Mouse (Mus musculus) limb, embryonic 12.5 days (tissue): Measurements from ENCODE around the gene Agtr1a. TPM values are rescaled to one million over a fixed set of nuclear protein-coding genes. Genes with fewer than 3 reads are reported as not detected.

Source experiments
- ATAC-seq: fragments of 200-750 bp; cut with Nextera tagmentation; 2 replicates; pipeline ENCODE4 v1.8.0; 2017; ENCODE audit warnings: low read depth, moderate TSS enrichment; ENCODE audit not compliant: insufficient number of reproducible peaks, insufficient read depth, low FRiP score, low TSS enrichment
- H3K27ac ChIP-seq: fragments of 300-500 bp; sonication (generic); 2 replicates; pipeline ENCODE4 v1.5.1; 2016; ENCODE audit warnings: mild to moderate bottlenecking, moderate library complexity
- H3K27me3 ChIP-seq: fragments of 300-500 bp; sonication (generic); 2 replicates; pipeline ENCODE4 v1.6.1; 2016; ENCODE audit warnings: mild to moderate bottlenecking, moderate library complexity
- H3K36me3 ChIP-seq: fragments of 300-500 bp; sonication (generic); 2 replicates; pipeline ENCODE4 v1.6.1; 2016; ENCODE audit warnings: mild to moderate bottlenecking, moderate library complexity
- H3K4me1 ChIP-seq: fragments of 300-500 bp; sonication (generic); replicated peaks from 2 replicates; pipeline ENCODE4 v1.6.1; 2016
- H3K4me2 ChIP-seq: fragments of 300-500 bp; sonication (generic); 2 replicates; pipeline ENCODE4 v1.6.1; 2016; ENCODE audit warnings: mild to moderate bottlenecking, moderate library complexity
- H3K4me3 ChIP-seq: fragments of 300-500 bp; sonication (generic); replicated peaks from 2 replicates; pipeline ENCODE4 v1.5.1; 2016; ENCODE audit warnings: mild to moderate bottlenecking
- H3K9ac ChIP-seq: fragments of 300-500 bp; sonication (generic); replicated peaks from 2 replicates; pipeline ENCODE4 v1.6.1; 2016; ENCODE audit warnings: mild to moderate bottlenecking, moderate library complexity
- H3K9me3 ChIP-seq: fragments of 300-500 bp; sonication (generic); 2 replicates; pipeline ENCODE4 v1.6.1; 2016; ENCODE audit warnings: mild to moderate bottlenecking, moderate library complexity
- WGBS: fragments of 180-500 bp; shearing (Covaris S2); methylation state at CpG from one replicate; pipeline ENCODE4 v1.1.7; 2016; 5-methylcytosine and 5-hydroxymethylcytosine counted together
- polyA plus RNA-seq: library from polyadenylated mRNA; unstranded; fragments of >200 nt; fragmentation: Nextera tagmentation; extraction: Ambion mirVana; gene quantifications from 2 replicates; pipeline ENCODE4 v1.2.1, GENCODE M21; 2016

Gene Agtr1a
- polyA plus RNA-seq, 1 experiment from 2014 or later: 3.0 TPM

DNA sequence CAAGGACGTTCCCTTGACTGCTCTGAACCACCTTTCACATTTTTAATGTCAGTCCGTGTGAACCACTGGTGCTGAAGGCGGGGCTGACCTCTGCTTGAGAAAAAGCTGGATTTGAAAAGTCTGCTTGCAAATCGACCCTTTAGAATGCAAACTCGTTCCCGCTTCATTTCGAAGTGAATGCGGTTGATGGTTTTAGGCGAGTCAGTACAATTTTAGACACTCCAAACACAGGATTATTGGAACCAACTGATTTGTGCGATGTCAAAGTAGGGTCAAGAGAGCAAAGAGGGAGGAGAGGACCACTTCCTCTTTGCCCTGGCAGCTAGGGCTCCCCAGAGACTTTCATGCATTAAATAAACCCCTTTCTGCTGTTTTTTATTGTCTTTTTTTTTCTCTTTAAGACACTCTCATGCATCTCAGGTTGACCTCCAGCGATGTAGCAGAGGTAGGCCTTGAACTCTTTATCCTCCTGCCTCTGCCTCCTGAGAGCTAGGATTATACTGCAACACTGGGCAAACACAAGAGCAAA is 27.9 kb downstream of the Agtr1a start:
- no peak overlapping the region for H3K9ac ChIP-seq
- H3K4me3 ChIP-seq: no peak overlapping the region
- H3K36me3 ChIP-seq: no peaks in the 10 kb centered on the region
- no peaks in the 10 kb centered on the region for H3K9me3 ChIP-seq
- 0 out of 2 replicates have a peak, but pooled peaks cover 8% of the 10 kb centered on the region for H3K4me1 ChIP-seq
- no peak overlapping the region for H3K27ac ChIP-seq
- H3K27me3 ChIP-seq: no peaks in the 10 kb centered on the region
- no peak overlapping the region for H3K4me2 ChIP-seq
- 74% methylated on average over 11 of the region's 11 CpGs for WGBS
- no peak for ATAC-seq

DNA sequence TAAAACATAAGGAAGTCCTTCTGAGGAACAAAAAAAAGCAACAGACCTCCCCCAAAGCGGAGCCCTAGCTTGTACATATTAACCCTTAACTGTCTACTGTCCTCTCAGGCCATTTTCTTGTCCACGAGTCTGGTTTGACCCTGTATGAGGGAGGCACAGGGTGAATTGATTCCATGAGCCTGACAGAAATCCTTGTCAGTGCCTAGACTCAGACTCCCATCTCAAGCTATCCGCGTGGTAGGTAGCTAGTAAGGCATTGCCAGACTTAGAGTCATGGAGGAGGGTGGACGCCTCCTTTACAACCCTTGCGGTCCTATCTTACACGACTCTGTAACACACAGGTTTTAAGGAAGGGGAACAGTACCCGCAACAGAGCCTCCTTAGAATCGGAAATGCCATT is 28.5 kb downstream of the Agtr1a start:
- Histone ChIP-seq H3K27me3 (no peaks in the 10 kb centered on the region), H3K36me3 (no peaks in the 10 kb centered on the region), H3K4me3 (no peak overlapping the region), H3K4me1 (0 out of 2 replicates have a peak, but pooled peaks cover 8% of the 10 kb centered on the region), H3K4me2 (no peak overlapping the region), H3K9ac (no peak overlapping the region), H3K27ac (no peak overlapping the region), H3K9me3 (no peaks in the 10 kb centered on the region)
- ATAC-seq: no peak
- 82% methylated on average over 9 of the region's 9 CpGs for WGBS

DNA sequence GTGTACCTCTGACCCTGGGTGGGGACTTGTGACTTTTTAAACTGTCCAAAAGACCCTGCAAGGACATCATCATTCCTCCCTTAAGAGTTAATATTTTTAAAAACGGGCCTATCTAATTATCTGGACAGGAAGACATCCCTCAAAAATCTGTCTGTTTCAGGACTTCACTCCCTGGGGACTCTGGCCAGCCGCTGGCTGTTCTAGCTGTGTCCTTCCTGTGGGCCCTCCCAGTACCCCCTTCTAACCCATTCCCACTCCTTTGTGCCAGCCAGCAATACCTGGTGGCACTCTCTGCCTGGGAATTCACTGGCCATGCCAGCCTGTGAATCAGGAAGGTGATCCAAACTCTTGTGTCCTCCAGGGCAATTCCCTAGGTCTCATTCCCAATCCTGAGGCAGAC is 29.1 kb downstream of the Agtr1a start:
- no peak for ATAC-seq
- H3K9ac ChIP-seq: no peak overlapping the region
- no peak overlapping the region for H3K27ac ChIP-seq
- H3K27me3 ChIP-seq: no peaks in the 10 kb centered on the region
- 0 out of 2 replicates have a peak, but pooled peaks cover 8% of the 10 kb centered on the region for H3K4me1 ChIP-seq
- H3K36me3 ChIP-seq: no peaks in the 10 kb centered on the region
- H3K4me3 ChIP-seq: no peak overlapping the region
- whole genome bisulfite sequencing: 66% methylated on average over 2 of the region's 2 CpGs
- H3K4me2 ChIP-seq: no peak overlapping the region
- no peaks in the 10 kb centered on the region for H3K9me3 ChIP-seq

DNA sequence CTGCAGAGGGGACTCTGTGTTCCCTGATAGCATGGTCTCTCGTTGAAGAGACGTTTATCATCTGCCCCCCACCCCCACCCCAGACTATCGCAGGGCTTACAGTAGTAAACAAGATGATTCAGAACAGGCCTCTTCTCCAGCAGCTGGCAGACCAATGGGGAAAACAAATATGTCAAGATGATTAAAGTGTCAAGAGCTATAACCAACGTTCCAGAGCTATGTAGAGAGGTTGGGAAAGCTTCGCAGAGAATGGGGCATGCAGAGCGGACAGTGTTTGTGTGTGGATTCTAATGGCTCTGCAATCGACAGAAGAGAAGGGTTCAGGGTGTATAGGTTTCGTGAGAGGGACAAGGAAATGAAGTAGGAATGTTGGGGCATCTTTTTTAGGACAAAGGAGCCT is 31.9 kb downstream of the Agtr1a start:
- H3K9me3 ChIP-seq: no peaks in the 10 kb centered on the region
- no peak overlapping the region for H3K27ac ChIP-seq
- H3K4me1 ChIP-seq: no peaks in the 10 kb centered on the region
- H3K27me3 ChIP-seq: no peaks in the 10 kb centered on the region
- H3K4me2 ChIP-seq: no peak overlapping the region
- no peak for ATAC-seq
- H3K9ac ChIP-seq: no peak overlapping the region
- WGBS: 60% methylated on average over 8 of the region's 8 CpGs
- no peak overlapping the region for H3K4me3 ChIP-seq
- H3K36me3 ChIP-seq: no peaks in the 10 kb centered on the region

DNA sequence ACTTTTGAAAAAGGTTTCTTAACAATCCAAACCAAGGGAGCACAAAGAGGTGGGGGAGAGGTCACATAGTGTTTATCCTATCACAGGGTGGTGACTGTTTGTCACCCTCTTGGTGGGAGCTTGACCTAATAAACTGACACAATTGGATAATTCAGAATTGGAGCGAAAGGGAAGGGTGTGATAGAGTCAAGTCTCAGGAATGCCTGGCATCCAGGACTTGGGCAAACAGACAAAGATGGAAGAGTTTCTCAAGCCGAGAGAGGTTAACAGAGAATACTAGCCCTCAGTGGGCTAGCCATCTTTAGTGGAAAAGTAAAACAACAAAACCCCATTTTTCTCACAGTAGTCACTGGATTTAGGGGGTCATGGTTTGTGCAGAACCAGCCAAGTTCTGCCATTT is 32.5 kb downstream of the Agtr1a start:
- no peak overlapping the region for H3K4me3 ChIP-seq
- H3K36me3 ChIP-seq: no peaks in the 10 kb centered on the region
- no peak for ATAC-seq
- H3K9ac ChIP-seq: no peak overlapping the region
- no peaks in the 10 kb centered on the region for H3K27me3 ChIP-seq
- no peak overlapping the region for H3K4me2 ChIP-seq
- no peaks in the 10 kb centered on the region for H3K9me3 ChIP-seq
- no peaks in the 10 kb centered on the region for H3K4me1 ChIP-seq
- no peak overlapping the region for H3K27ac ChIP-seq
- WGBS: 69% methylated on average over 2 of the region's 2 CpGs

DNA sequence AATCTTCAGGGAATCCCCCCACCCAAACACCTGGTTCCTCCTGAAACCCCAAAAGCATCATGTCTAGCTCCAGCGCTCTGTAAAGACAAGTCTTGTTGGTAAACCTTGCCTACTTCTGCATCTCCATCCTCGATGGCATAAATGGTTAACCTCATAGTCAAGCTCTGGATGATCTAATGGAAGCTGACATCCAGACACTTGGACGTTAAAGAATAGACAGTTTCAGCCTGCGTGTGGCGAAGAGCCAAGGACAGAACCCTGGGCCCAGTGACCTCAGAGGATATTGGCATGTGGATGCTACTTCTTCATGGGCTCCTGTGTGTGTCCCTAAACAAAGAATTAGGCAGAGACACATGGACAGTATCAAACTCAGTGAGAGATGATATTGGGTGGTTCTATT is 42.6 kb downstream of the Agtr1a start:
- ATAC-seq: no peak
- H3K4me3 ChIP-seq: no peak overlapping the region
- H3K4me1 ChIP-seq: no peaks in the 10 kb centered on the region
- no peaks in the 10 kb centered on the region for H3K27me3 ChIP-seq
- no peaks in the 10 kb centered on the region for H3K9me3 ChIP-seq
- H3K36me3 ChIP-seq: no peaks in the 10 kb centered on the region
- no peak overlapping the region for H3K4me2 ChIP-seq
- H3K9ac ChIP-seq: no peak overlapping the region
- 89% methylated on average over 5 of the region's 5 CpGs for WGBS
- no peak overlapping the region for H3K27ac ChIP-seq

DNA sequence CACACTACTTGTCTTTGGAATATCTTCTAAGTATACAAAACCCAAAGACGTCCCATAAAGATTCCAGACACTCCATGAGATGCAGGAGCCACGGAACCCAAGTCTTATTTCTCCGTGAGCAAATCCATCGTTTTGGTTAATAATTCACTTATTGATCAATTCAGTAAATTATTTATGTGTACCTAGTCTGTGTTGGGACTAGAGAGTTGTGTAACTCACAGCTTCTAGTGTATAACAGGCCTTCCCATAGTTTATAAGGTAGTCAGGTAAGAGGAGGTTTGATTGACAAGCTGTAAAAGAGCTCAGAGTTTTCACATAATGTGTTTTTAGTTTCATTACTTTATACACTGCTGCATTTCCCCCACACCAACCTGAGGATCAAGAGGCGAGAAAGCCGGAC is 48.9 kb downstream of the Agtr1a start:
- H3K27ac ChIP-seq: no peak overlapping the region
- no peak for ATAC-seq
- no peak overlapping the region for H3K9ac ChIP-seq
- H3K4me1 ChIP-seq: no peaks in the 10 kb centered on the region
- 90% methylated on average over 6 of the region's 6 CpGs for WGBS
- no peaks in the 10 kb centered on the region for H3K9me3 ChIP-seq
- no peak overlapping the region for H3K4me3 ChIP-seq
- H3K27me3 ChIP-seq: no peaks in the 10 kb centered on the region
- H3K4me2 ChIP-seq: no peak overlapping the region
- H3K36me3 ChIP-seq: no peaks in the 10 kb centered on the region

DNA sequence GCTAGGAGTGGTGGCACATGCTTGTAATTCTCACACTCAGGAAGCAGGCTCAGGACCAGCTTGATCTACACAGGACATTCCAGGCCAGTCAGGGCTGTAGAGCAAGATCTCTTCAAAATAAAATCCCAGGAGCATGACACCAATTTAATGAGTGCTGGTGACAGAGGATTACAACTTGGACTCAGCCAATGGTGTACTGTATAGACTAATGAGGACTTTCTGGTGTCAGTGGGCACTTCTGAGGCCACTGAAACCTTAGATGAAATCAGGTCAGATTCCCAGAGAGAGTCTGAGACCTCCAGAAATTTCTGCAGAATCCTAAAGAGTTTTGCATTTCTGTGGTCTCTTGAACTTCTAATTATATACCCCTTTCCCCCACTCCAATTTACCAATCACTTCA is 57.9 kb downstream of the Agtr1a start:
- H3K4me3 ChIP-seq: no peak overlapping the region
- no peaks in the 10 kb centered on the region for H3K27me3 ChIP-seq
- 0 out of 2 replicates have a peak, but pooled peaks cover 8% of the 10 kb centered on the region for H3K4me1 ChIP-seq
- no peaks in the 10 kb centered on the region for H3K36me3 ChIP-seq
- ATAC-seq: no peak
- H3K27ac ChIP-seq: no peak overlapping the region
- H3K9ac ChIP-seq: no peak overlapping the region
- peaks cover 9% of the 10 kb centered on the region; the same call in 1 of the 2 replicates for H3K9me3 ChIP-seq
- no peak overlapping the region for H3K4me2 ChIP-seq

DNA sequence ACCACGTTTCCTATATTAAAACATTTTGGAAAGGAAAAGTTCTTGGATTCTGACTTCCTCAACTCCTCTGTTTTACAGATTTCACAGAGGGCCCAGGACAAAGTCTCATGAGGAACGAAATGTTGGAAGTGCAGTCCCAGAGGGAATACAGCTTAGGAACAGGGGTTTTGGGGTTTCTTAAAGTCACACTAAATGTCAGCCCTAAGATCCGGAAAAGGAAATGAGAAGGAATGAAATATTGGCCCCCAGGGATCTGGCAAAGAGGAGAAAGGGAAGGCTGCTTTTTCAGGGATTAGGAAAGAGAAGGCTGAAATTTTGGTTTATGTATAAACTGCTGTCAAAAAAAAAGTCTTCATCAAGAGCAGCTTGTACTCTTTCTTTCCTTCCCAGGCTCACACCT is 60.2 kb downstream of the Agtr1a start:
- H3K4me1 ChIP-seq: 0 out of 2 replicates have a peak, but pooled peaks cover 8% of the 10 kb centered on the region
- 62% methylated on average over 3 of the region's 3 CpGs for WGBS
- H3K27ac ChIP-seq: no peak overlapping the region; the same call in 1 of the 2 replicates
- no peak for ATAC-seq
- H3K4me2 ChIP-seq: no peak overlapping the region
- no peak overlapping the region for H3K4me3 ChIP-seq
- H3K9ac ChIP-seq: no peak overlapping the region
- H3K9me3 ChIP-seq: peaks cover 9% of the 10 kb centered on the region; the same call in 1 of the 2 replicates
- H3K36me3 ChIP-seq: no peaks in the 10 kb centered on the region
- no peaks in the 10 kb centered on the region for H3K27me3 ChIP-seq

DNA sequence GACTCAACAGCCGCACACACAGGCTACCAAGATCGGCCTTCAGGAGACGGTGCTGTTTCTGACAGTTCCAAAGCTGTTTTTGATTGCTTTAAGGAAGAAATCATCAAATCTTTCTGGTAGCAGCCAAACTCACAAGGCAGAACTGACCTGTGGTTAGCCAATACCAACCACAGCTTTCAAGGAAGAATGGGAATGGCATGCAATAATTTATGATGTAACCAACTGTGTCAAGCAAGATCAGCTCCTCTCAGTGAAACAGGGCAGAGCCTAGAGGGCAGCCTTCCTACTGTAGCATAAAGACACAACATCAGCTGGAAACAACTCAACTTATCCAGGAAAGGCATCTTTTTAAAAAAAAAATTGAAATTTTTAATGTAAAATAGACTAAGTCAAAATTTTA is 62.6 kb downstream of the Agtr1a start:
- H3K9me3 ChIP-seq: no peaks in the 10 kb centered on the region
- no peak overlapping the region for H3K4me2 ChIP-seq
- no peaks in the 10 kb centered on the region for H3K27me3 ChIP-seq
- H3K36me3 ChIP-seq: no peaks in the 10 kb centered on the region
- ATAC-seq: no peak
- H3K4me3 ChIP-seq: no peak overlapping the region
- 0 out of 2 replicates have a peak, but pooled peaks cover 8% of the 10 kb centered on the region for H3K4me1 ChIP-seq
- H3K9ac ChIP-seq: no peak overlapping the region
- H3K27ac ChIP-seq: no peak overlapping the region
- 81% methylated on average over 3 of the region's 3 CpGs for WGBS

DNA sequence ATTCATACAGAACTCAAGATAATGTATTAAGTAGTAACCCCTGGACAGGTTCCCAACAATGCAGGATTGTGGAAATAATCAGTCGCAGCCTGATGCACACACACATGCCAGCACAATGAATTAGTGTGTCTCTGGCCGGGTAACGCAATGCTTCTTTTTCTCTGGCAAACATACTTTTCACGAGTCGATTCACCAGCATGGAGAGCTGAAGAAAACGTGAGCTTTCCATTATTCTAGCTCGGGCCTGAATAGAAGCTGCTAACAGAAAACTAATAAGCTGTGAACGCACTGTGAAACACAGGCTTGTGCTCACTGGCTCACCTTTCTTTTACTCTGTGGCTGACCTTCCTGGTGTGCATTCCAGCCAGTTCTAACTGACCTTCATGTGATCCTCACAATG is 64.4 kb downstream of the Agtr1a start:
- no peak for ATAC-seq
- no peak overlapping the region for H3K9ac ChIP-seq
- no peaks in the 10 kb centered on the region for H3K36me3 ChIP-seq
- H3K9me3 ChIP-seq: no peaks in the 10 kb centered on the region
- 77% methylated on average over 8 of the region's 8 CpGs for WGBS
- H3K27ac ChIP-seq: no peak overlapping the region
- H3K4me3 ChIP-seq: no peak overlapping the region
- H3K27me3 ChIP-seq: no peaks in the 10 kb centered on the region
- 0 out of 2 replicates have a peak, but pooled peaks cover 8% of the 10 kb centered on the region for H3K4me1 ChIP-seq
- H3K4me2 ChIP-seq: no peak overlapping the region

DNA sequence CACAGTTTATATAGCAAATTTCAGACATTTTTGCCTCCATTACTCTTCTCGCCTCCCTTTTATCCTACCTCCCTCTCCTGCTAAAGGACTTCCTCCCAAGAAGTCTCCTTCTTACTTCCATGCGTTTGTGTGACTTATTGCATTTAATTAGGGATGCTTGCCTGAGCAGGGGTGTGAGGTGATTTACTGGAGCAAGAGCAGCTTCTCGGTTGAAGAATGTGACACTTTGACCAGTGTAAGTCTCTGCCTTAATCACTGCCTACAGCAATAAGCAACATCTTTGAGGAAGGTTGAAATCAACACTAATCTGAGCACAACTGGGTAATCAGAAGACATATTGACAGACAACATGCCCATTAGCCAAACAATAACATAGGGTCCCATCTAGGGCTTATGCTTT is 67.6 kb downstream of the Agtr1a start:
- no peak overlapping the region for H3K4me2 ChIP-seq
- H3K4me3 ChIP-seq: no peak overlapping the region
- H3K27ac ChIP-seq: no peak overlapping the region
- H3K36me3 ChIP-seq: no peaks in the 10 kb centered on the region
- H3K9ac ChIP-seq: no peak overlapping the region
- no peak for ATAC-seq
- no peaks in the 10 kb centered on the region for H3K4me1 ChIP-seq
- no peaks in the 10 kb centered on the region for H3K9me3 ChIP-seq
- no peaks in the 10 kb centered on the region for H3K27me3 ChIP-seq
- WGBS: 31% methylated on average over 3 of the region's 3 CpGs
